Mouse (Mus musculus) heart, embryonic 15.5 days (tissue): ENCODE measurements around the gene Cyp11a1. TPM values are rescaled to one million over a fixed set of nuclear protein-coding genes. Genes with fewer than 3 reads are reported as not detected.

Source experiments
- ATAC-seq: fragments of 200-750 bp; cut with Nextera tagmentation; replicated peaks from 2 replicates; pipeline ENCODE4 v1.8.0; 2017; ENCODE audit warnings: low read depth, moderate TSS enrichment; ENCODE audit not compliant: insufficient number of reproducible peaks, insufficient read depth, low FRiP score
- H3K27ac ChIP-seq: fragments of 300-500 bp; sonication (generic); 2 replicates; pipeline ENCODE4 v1.5.1; 2015; ENCODE audit warnings: mild to moderate bottlenecking, inconsistent platforms
- H3K27me3 ChIP-seq: fragments of 300-500 bp; sonication (generic); 2 replicates; pipeline ENCODE4 v1.6.1; 2015; ENCODE audit warnings: inconsistent platforms
- H3K36me3 ChIP-seq: fragments of 300-500 bp; sonication (generic); 2 replicates; pipeline ENCODE4 v1.6.1; 2015; ENCODE audit warnings: mild to moderate bottlenecking, inconsistent platforms
- H3K4me1 ChIP-seq: fragments of 300-500 bp; sonication (generic); replicated peaks from 2 replicates; pipeline ENCODE4 v1.6.1; 2015; ENCODE audit warnings: inconsistent platforms
- H3K4me2 ChIP-seq: fragments of 300-500 bp; sonication (generic); 2 replicates; pipeline ENCODE4 v1.6.1; 2015; ENCODE audit warnings: inconsistent platforms, mild to moderate bottlenecking, moderate library complexity
- H3K4me3 ChIP-seq: fragments of 300-500 bp; sonication (generic); 2 replicates; pipeline ENCODE4 v1.5.1; 2015; ENCODE audit warnings: mild to moderate bottlenecking, inconsistent platforms
- H3K9ac ChIP-seq: fragments of 300-500 bp; sonication (generic); 2 replicates; pipeline ENCODE4 v1.6.1; 2015; ENCODE audit warnings: mild to moderate bottlenecking, inconsistent platforms
- H3K9me3 ChIP-seq: fragments of 300-500 bp; sonication (generic); replicated peaks from 2 replicates; pipeline ENCODE4 v1.6.1; 2016; ENCODE audit warnings: inconsistent platforms
- WGBS: fragments of 180-500 bp; shearing (Covaris S2); methylation state at CpG from one replicate; pipeline ENCODE4 v1.1.7; 2015; ENCODE audit warnings: mixed read lengths; 5-methylcytosine and 5-hydroxymethylcytosine counted together
- polyA plus RNA-seq: library from polyadenylated mRNA; unstranded; fragments of >200 nt; fragmentation: Nextera tagmentation; extraction: Ambion mirVana; gene quantifications from 2 replicates; pipeline ENCODE4 v1.2.1, GENCODE M21; 2015

Gene Cyp11a1
- polyA plus RNA-seq, 1 experiment from 2014 or later, result 0.29 TPM

DNA sequence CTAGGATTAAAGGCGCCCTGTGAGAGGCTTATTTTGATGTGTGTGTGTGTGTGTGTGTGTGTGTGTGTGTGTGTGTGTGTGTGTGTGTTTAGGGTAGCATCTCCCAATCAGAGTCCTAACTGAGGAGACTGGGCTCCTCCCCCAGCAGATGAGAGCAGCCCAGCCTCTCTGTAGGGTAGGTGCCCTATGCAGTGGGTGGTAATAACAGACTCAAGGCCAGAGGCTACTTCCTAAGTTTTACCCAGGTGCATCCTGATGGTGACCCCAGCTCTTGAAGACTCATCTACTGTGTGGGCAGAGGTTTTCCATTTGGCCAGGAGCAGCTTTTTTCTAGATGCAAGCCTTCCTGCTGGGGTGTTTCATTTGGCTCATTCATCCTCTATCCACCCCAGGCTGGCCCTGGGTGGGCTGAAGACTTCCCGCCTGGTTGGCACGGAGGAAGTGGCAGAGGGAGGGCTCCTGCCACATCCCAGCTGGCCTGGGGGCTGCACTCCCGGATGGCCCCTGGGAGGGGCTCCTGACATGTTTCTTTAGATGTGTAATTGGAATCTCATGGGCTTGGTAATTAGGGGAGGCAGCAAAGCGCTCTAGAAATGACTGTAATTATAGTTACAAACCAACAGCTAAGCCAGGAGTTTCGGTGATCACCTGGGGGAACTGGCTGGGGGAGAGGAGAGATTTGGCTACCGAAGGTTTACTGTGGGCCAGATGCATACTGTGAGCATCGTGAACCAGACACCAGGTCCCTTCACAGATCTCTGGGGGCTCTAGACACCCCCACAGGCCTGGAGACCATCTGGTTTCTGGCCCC, 13.2 kb upstream of the Cyp11a1 start:
- Histone ChIP-seq H3K27me3 (peaks cover 32% of the 10 kb centered on the region), H3K4me3 (no peak overlapping the region), H3K36me3 (no peaks in the 10 kb centered on the region), H3K9ac (no peak overlapping the region), H3K27ac (no peak overlapping the region), H3K9me3 (no peaks in the 10 kb centered on the region), H3K4me1 (peaks cover 5% of the 10 kb centered on the region; the same call in 1 of the 2 replicates), H3K4me2 (no peak overlapping the region)
- no peak for ATAC-seq
- WGBS, result 65% methylated on average over 8 of the region's 8 CpGs

- Histone ChIP-seq H3K4me2 (no peak overlapping the region), H3K27me3 (peaks cover 37% of the 10 kb centered on the region), H3K4me3 (no peak overlapping the region), H3K36me3 (no peaks in the 10 kb centered on the region), H3K4me1 (peaks cover 8% of the 10 kb centered on the region), H3K9ac (no peak overlapping the region), H3K27ac (no peak overlapping the region), H3K9me3 (no peaks in the 10 kb centered on the region)
- 33% methylated on average over 4 of the region's 4 CpGs for WGBS
- no peak for ATAC-seq
These were observed 10.9 kb upstream of the Cyp11a1 start for GRCm38 (mm10) chr9:57995282-57995681.

- peak overlapping the region; percentile 32; the same call in 1 of the 2 replicates for H3K9ac ChIP-seq
- H3K27me3 ChIP-seq, result peaks cover 38% of the 10 kb centered on the region
- peaks cover 8% of the 10 kb centered on the region for H3K4me1 ChIP-seq
- ATAC-seq, result no peak
- peak overlapping the region; percentile 67 for H3K4me2 ChIP-seq
- H3K9me3 ChIP-seq, result no peaks in the 10 kb centered on the region
- no peak overlapping the region for H3K27ac ChIP-seq
- WGBS, result 14% methylated on average over 13 of the region's 13 CpGs
- no peaks in the 10 kb centered on the region for H3K36me3 ChIP-seq
- peak overlapping the region; percentile 37 for H3K4me3 ChIP-seq
These were observed 8.6 kb upstream of the Cyp11a1 start for GRCm38 (mm10) chr9:57997511-57998031.

- peaks cover 38% of the 10 kb centered on the region for H3K27me3 ChIP-seq
- 2% methylated on average over 20 of the region's 20 CpGs for WGBS
- H3K4me2 ChIP-seq, result peak overlapping the region; percentile 67
- H3K27ac ChIP-seq, result no peak overlapping the region
- peak; percentile 54; the same call in 1 of the 2 replicates for ATAC-seq
- H3K36me3 ChIP-seq, result no peaks in the 10 kb centered on the region
- no peaks in the 10 kb centered on the region for H3K9me3 ChIP-seq
- peak overlapping the region; percentile 32; the same call in 1 of the 2 replicates for H3K9ac ChIP-seq
- peak overlapping the region; percentile 37 for H3K4me3 ChIP-seq
- peaks cover 10% of the 10 kb centered on the region for H3K4me1 ChIP-seq
These were observed 8.1 kb upstream of the Cyp11a1 start for GRCm38 (mm10) chr9:57998032-57998659.

DNA sequence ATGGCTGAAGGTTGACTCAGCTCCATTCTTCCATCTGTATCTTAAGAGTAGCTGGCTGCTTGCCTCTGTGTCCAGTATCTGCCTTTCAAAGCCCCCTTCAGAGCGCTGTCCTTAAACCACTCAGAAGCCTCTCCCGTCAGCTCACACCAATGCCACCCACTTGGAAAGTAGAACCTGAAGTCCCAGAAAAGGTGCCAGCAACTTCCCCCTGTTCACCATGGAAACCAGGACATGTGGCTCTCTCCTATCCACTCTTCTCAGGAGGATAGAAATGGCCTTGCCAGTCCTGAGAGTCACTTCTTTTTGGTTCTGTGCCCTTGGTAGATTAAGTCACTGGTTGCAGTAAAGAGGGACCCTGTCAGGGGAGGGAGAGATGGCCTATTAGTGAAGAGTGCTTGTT, 7.5 kb upstream of the Cyp11a1 start:
- Histone ChIP-seq H3K27me3 (peaks cover 38% of the 10 kb centered on the region), H3K9me3 (no peaks in the 10 kb centered on the region), H3K36me3 (no peaks in the 10 kb centered on the region), H3K4me1 (peaks cover 12% of the 10 kb centered on the region), H3K4me3 (no peak overlapping the region), H3K9ac (no peak overlapping the region), H3K27ac (no peak overlapping the region), H3K4me2 (no peak overlapping the region)
- 46% methylated on average over 2 of the region's 2 CpGs for WGBS
- ATAC-seq, result no peak

DNA sequence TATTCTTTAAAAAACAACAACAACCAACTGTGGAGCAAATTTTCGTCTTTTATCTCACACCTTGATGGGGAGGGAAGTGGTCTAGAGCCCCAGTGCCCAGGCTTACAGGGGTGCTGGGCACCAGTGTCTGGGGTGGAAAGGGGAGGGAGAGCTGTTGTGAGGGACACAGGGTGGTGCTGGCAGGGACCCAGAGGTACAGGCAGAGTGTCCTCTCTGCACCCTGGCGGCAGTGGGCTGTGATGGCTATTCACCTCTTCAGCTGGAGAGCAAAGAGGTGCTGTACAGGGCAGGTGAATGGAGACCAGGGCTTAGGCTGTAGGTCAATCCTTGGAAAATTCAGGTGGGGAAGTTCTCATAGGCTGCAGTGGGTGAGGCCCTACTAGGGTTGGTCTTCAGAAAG, 6.5 kb upstream of the Cyp11a1 start:
- Histone ChIP-seq H3K27me3 (peaks cover 38% of the 10 kb centered on the region), H3K27ac (no peak overlapping the region), H3K9ac (no peak overlapping the region), H3K36me3 (no peaks in the 10 kb centered on the region), H3K4me1 (peaks cover 12% of the 10 kb centered on the region), H3K4me2 (no peak overlapping the region), H3K9me3 (no peaks in the 10 kb centered on the region), H3K4me3 (no peak overlapping the region)
- no peak for ATAC-seq
- WGBS, result 50% methylated on average over 2 of the region's 2 CpGs

GRCm38 (mm10) chr9:58003272-58003671, 2.9 kb upstream of the Cyp11a1 start:
- no peak overlapping the region for H3K27ac ChIP-seq
- no peak overlapping the region for H3K4me2 ChIP-seq
- H3K4me1 ChIP-seq, result peaks cover 4% of the 10 kb centered on the region
- no peak for ATAC-seq
- H3K9me3 ChIP-seq, result no peaks in the 10 kb centered on the region
- H3K9ac ChIP-seq, result no peak overlapping the region
- 25% methylated on average over 2 of the region's 2 CpGs for WGBS
- peaks cover 13% of the 10 kb centered on the region for H3K27me3 ChIP-seq
- no peak overlapping the region for H3K4me3 ChIP-seq
- no peaks in the 10 kb centered on the region for H3K36me3 ChIP-seq

DNA sequence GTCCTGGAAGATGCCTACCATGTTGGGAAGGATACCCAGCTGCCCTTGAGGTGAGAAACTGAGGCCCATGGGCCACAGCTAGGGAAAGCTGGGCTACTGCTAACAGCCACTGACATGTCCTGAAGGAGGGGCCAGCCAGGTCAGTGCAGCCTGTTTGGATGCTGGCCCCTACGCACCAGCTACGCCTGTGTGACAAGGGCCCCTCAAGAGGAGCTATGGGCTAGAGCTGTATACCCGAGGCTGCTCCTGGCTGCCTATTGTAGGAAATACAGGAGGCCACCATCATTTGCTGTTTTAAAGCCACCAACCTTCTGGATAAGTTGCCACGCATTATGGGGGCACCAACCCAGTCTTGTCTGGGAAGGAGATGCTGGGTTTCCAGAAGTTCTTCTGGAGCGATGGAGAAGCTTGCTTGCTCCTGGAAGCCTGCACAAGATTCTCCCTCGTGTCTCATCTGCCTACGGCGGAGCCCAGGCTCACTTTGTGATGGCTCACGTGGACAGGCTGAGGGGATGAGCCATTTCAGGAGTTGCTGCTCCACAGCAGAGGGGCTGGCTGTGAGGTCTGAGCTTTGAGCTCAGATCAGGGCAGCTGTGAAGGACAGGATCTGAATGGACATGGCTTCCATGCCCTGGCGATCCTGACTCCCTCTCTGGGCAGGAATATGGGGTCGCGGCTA, 2.3 kb downstream of the Cyp11a1 start:
- H3K4me3 ChIP-seq, result peak overlapping the region; percentile 11; the same call in 1 of the 2 replicates
- no peaks in the 10 kb centered on the region for H3K36me3 ChIP-seq
- 0 out of 2 replicates have a peak, but pooled peaks have one; percentile 23 for ATAC-seq
- H3K4me2 ChIP-seq, result peak overlapping the region; percentile 51
- H3K4me1 ChIP-seq, result peaks cover 19% of the 10 kb centered on the region
- H3K9ac ChIP-seq, result no peak overlapping the region
- 52% methylated on average over 12 of the region's 12 CpGs for WGBS
- H3K27me3 ChIP-seq, result peaks cover 3% of the 10 kb centered on the region; the same call in 1 of the 2 replicates
- H3K9me3 ChIP-seq, result no peaks in the 10 kb centered on the region
- H3K27ac ChIP-seq, result peak overlapping the region; percentile 67

DNA sequence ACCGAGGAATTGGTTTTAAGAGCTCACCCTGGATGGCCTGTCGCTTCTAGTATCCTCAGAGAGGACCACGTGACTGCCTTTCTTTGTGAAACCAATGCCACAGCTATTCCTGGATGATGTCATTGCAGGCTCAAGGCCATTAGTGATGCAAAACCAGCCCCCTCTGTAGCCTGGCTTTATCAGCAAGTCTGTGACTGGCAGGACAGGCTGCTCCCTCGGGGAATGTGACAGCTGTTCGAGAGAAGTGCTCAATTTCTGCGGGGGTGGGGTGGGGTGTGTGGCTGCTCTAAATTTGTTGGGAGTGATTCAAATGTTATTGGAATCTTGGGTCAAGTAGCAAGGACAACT, 2.8 kb downstream of the Cyp11a1 start:
- peaks cover 3% of the 10 kb centered on the region; the same call in 1 of the 2 replicates for H3K27me3 ChIP-seq
- H3K9me3 ChIP-seq, result no peaks in the 10 kb centered on the region
- H3K9ac ChIP-seq, result no peak overlapping the region
- 1% methylated on average over 6 of the region's 6 CpGs for WGBS
- no peaks in the 10 kb centered on the region for H3K36me3 ChIP-seq
- peaks cover 19% of the 10 kb centered on the region for H3K4me1 ChIP-seq
- peak overlapping the region; percentile 11; the same call in 1 of the 2 replicates for H3K4me3 ChIP-seq
- H3K4me2 ChIP-seq, result peak overlapping the region; percentile 51
- H3K27ac ChIP-seq, result peak overlapping the region; percentile 67
- peak; percentile 80 for ATAC-seq

DNA sequence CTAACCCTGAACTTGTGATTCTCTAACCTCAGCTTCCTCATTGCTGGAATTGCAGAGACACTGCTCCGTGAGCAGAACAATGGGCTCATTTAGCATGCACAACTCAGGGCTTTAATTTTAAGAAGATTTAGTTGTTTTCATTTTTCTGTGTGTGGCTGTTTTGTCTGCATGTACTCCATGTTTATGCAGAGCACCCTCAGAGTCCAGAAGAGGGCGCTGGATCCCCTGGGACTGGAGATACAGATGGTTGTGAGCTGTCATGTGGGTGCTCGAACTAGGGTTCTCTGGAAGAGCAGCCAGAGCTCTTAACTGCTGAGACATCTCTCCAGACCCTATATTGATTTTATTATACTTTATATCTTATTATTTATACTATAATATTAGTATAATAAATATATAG, 3.4 kb downstream of the Cyp11a1 start:
- peaks cover 3% of the 10 kb centered on the region; the same call in 1 of the 2 replicates for H3K27me3 ChIP-seq
- no peaks in the 10 kb centered on the region for H3K9me3 ChIP-seq
- 59% methylated on average over 3 of the region's 3 CpGs for WGBS
- no peaks in the 10 kb centered on the region for H3K36me3 ChIP-seq
- H3K4me2 ChIP-seq, result peak overlapping the region; percentile 51; the same call in 1 of the 2 replicates
- no peak for ATAC-seq
- H3K4me1 ChIP-seq, result peaks cover 19% of the 10 kb centered on the region
- H3K27ac ChIP-seq, result peak overlapping the region; percentile 53
- no peak overlapping the region for H3K4me3 ChIP-seq
- H3K9ac ChIP-seq, result no peak overlapping the region

DNA sequence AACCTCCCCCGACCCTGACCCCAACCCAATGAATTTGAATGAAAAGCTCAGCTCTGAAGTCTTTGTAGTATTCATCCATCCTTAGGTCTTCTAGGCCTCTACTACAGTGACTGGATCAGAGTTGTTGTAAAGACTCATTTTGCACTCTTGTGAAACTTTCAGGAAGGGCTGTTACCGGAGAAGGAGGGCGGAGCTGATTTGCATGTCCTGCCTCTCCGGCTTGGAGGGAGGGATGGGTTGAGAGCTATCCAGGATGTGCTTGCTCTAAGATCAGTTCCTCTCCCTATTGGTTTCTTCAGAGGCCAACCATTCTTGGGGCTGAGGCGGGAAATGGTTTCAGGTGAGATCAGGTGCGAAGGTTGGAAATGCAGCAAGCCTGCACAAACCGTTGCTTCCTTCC, 4.8 kb downstream of the Cyp11a1 start:
- peaks cover 19% of the 10 kb centered on the region for H3K4me1 ChIP-seq
- no peak overlapping the region for H3K27ac ChIP-seq
- no peaks in the 10 kb centered on the region for H3K36me3 ChIP-seq
- no peak overlapping the region for H3K9ac ChIP-seq
- no peak for ATAC-seq
- H3K4me2 ChIP-seq, result no peak overlapping the region
- no peak overlapping the region for H3K4me3 ChIP-seq
- WGBS, result 41% methylated on average over 7 of the region's 7 CpGs
- peaks cover 3% of the 10 kb centered on the region; the same call in 1 of the 2 replicates for H3K27me3 ChIP-seq
- H3K9me3 ChIP-seq, result no peaks in the 10 kb centered on the region
